Mouse (Mus musculus) heart, postnatal 25 days (tissue): Measurements from ENCODE around the gene Ttc36. TPM values are rescaled to one million over a fixed set of nuclear protein-coding genes. Genes with fewer than 3 reads are reported as not detected.
"Not testable (repeated sequence)": the region's sequence is repeated elsewhere in the genome, so short reads cannot be mapped to it uniquely, and the experiment has no call there.

Source experiments
- DNase-seq: peaks from one replicate; pipeline ENCODE4 v3.0.0; 2022; ENCODE audit warnings: low spot score
- intact Hi-C: fragments of 180-260 bp; cut with DNase I; formaldehyde crosslinking; loops from one replicate; pipeline ENCODE4 v1.15.1; 2025
- total RNA-seq, 2 experiments: library from RNA; stranded (reverse); gene quantifications; 2 replicates each; pipeline ENCODE4 v1.2.3; 2021

Gene Ttc36
- total RNA-seq, 2 experiments from 2014 or later, result 0.34 to 0.61 TPM

DNA sequence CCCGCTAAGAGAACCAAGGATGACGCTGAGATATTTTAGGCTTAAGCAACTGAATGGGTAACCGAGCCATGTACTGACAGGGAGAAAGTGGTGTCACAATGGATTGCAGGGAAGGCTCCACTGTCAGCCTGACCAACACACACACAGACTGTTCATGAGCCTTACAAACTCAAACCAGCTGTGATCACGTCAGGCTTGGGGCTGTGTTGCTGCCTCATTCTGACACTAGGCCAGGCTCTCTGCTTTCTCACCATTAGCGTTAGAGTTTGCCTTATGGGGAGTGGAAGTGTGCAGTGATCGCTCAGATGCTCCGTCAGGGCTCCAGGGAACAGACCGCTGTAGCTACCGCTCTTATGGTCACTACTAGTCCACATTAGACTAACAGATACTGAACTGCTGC lies 10.0 kb downstream of the Ttc36 start:
- intact Hi-C loops, result no loop called here

GRCm38 (mm10) chr9:44772750-44773651 lies 29.9 kb downstream of the Ttc36 start:
- DNase-seq, result peak; percentile 87
- intact Hi-C loops, result loop anchor here (5.0 kb wide), 1 partner anchor 109 kb away; the partner anchor contains the start of gene Kmt2a

More for the DNA sequence above, 10.0 kb downstream of the Ttc36 start:
- no peak for DNase-seq

GRCm38 (mm10) chr9:44772392-44772749 lies 30.5 kb downstream of the Ttc36 start:
- intact Hi-C loops, result loop anchor here (5.0 kb wide), 1 partner anchor 110 kb away; the partner anchor contains the start of gene Kmt2a
- DNase-seq, result no peak

DNA sequence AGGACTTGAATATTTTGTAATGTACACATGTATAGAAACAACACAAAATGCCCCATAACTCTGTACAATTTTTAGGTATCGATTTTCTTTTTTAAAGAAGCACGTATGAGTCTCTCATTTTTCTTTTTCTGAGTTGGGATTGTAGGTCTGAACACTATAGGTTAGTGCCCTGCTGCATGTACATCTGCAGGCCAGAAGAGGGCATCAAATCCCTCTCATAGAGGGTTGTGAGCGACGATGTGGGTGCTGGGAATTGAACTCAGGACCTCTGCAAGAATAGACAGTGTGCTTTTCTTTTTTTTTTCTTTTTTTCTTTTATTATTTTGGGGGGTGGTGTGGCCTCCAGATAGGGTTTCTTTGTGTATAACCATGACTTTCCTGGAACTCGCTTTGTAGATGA lies 31.5 kb downstream of the Ttc36 start:
- intact Hi-C loops, result loop anchor here (5.0 kb wide), 1 partner anchor 111 kb away; the partner anchor contains the start of gene Kmt2a

GRCm38 (mm10) chr9:44768029-44768394 lies 34.9 kb downstream of the Ttc36 start:
- not testable (repeated sequence) for DNase-seq
- intact Hi-C loops, result loop anchor here (5.0 kb wide), 1 partner anchor 46 kb away; no protein-coding TSS in a partner anchor

More for the DNA sequence above, 31.5 kb downstream of the Ttc36 start:
- no peak for DNase-seq

DNA sequence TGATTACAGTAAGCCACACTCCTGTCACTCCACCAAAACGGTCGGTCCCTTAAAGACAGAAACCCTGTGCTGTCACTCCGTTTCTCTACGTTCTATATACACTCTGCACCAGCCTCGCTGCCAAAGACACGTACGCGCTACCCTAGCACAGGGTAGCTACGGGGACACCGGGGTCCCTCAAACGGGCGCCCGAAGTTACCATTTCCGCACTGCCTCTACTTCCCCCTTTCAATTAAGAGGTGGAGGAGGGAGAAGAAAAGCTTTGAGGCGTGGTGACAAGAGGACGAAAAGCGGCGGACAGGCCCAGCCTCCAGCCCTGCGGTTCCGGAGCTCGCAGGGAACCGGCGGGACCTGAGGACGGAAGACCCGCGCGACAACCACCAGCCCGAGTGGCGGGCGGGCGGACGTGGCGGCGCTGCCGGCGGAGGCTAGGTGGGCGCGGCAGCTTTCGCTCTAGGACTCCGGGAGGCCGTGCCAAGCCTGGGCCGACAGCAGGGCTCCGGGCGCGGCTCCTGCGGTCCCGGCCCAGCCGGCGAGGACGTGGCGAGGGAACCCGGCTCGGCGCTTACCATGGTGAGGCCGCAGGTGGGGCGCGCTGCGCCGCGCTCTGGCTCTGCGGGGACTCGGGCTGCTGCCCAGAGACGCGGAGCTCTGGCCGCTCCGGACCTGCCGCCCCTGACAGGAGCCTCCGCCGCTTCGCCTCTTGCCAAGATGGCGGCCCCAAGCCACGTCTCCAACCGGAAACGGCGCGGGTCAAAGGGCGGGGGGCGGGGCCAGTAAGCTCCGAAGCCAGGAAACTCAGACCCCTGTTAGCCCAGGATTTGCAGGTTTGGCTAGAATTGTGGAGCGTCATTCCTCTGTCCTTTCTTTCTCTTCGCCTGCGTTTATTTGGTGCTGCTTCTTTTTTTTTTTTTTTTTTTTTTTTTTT lies 35.5 kb downstream of the Ttc36 start, which contains the start of the genes Arcn1 and Ift46:
Arcn1 (minus strand) TSS at position 745 of the 928 bp plus-strand sequence.
Ift46 (plus strand) TSS at position 808 of the 928 bp plus-strand sequence.
- intact Hi-C loops, result loop anchor here (5.0 kb wide), 1 partner anchor 45 kb away; no protein-coding TSS in a partner anchor
- peak; percentile 68 for DNase-seq

DNA sequence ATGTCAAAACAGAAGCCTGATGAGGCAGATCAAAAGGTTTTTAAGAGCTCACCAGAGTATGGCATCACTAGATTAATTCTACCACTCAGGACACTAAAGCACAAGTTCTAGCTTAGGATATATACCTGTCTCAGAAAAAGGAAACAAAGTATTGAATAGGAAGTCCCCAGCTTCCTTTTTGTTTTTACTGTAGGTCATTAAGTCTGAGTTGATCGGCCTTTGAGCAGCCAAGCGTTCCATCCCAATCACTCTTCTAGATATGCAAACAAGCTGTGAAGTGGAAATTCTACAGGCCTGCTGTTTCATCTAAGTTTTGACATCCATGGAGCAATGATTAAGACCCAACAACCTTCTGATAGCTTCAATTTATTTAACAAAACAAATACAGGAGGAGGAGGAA lies 42.0 kb downstream of the Ttc36 start:
- intact Hi-C loops, result no loop called here
- DNase-seq, result no peak

Other genes with a start within 250 kb of the Ttc36 start
- gene Cxcr5, start 241.2 kb downstream of the Ttc36 start, total RNA-seq, result under 1 TPM; 0.10 to 0.31 TPM
- 10 to 100 TPM; 72.5 to 87.3 TPM for gene Ddx6, start 198.2 kb downstream of the Ttc36 start, total RNA-seq
- not detected for gene Treh, start 129.8 kb downstream of the Ttc36 start, total RNA-seq
- gene Phldb1, start 67.9 kb downstream of the Ttc36 start, total RNA-seq, result 100 to 1,000 TPM; 115 to 121 TPM
- 10 to 100 TPM; 85.4 to 85.5 TPM for gene Arcn1, start 35.2 kb downstream of the Ttc36 start, total RNA-seq
- gene Ift46, start 35.2 kb downstream of the Ttc36 start, total RNA-seq, result 10 to 100 TPM; 32.0 to 39.5 TPM
- gene Tmem25, start 3.8 kb downstream of the Ttc36 start, total RNA-seq, result 10 to 100 TPM; 13.4 to 15.1 TPM
- 10 to 100 TPM; 23.2 to 28.1 TPM for gene Kmt2a, start 78.2 kb upstream of the Ttc36 start, total RNA-seq
- 1,000 to 10,000 TPM; 1,628 to 1,660 TPM for gene Atp5l, start 117.7 kb upstream of the Ttc36 start, total RNA-seq
- 10 to 100 TPM; 37.4 to 38.3 TPM for gene Ube4a, start 162.5 kb upstream of the Ttc36 start, total RNA-seq
- gene Cd3g, start 177.4 kb upstream of the Ttc36 start, total RNA-seq, result not detected
- gene Cd3d, start 178.7 kb upstream of the Ttc36 start, total RNA-seq, result under 1 TPM; 0.16 to 0.34 TPM
- under 1 TPM; 0.36 to 0.57 TPM for gene Cd3e, start 206.6 kb upstream of the Ttc36 start, total RNA-seq
- 1 to 10 TPM in 1 of 2 experiments, under 1 TPM in 1; 0.81 to 1.0 TPM for gene Mpzl2, start 236.7 kb upstream of the Ttc36 start, total RNA-seq